Mouse (Mus musculus) forebrain, embryonic 15.5 days (tissue): ENCODE data around the gene Taf3. TPM values are rescaled to one million over a fixed set of nuclear protein-coding genes. Genes with fewer than 3 reads are reported as not detected.

Experiments used
- ATAC-seq: fragments of 200-750 bp; cut with Nextera tagmentation; replicated peaks from 2 replicates; pipeline ENCODE4 v1.8.0; 2017; ENCODE audit warnings: mild to moderate bottlenecking, moderate TSS enrichment, moderate library complexity
- H3K27ac ChIP-seq: fragments of 300-500 bp; sonication (generic); replicated peaks from 2 replicates; pipeline ENCODE4 v1.5.1; 2015; ENCODE audit warnings: mild to moderate bottlenecking, inconsistent platforms
- H3K27me3 ChIP-seq: fragments of 300-500 bp; sonication (generic); 2 replicates; pipeline ENCODE4 v1.6.1; 2015; ENCODE audit warnings: inconsistent platforms
- H3K36me3 ChIP-seq: fragments of 300-500 bp; sonication (generic); 2 replicates; pipeline ENCODE4 v1.6.1; 2015; ENCODE audit warnings: mild to moderate bottlenecking, inconsistent platforms
- H3K4me1 ChIP-seq: fragments of 300-500 bp; sonication (generic); 2 replicates; pipeline ENCODE4 v1.6.1; 2015; ENCODE audit warnings: inconsistent platforms
- H3K4me2 ChIP-seq: fragments of 300-500 bp; sonication (generic); replicated peaks from 2 replicates; pipeline ENCODE4 v1.6.1; 2015; ENCODE audit warnings: mild to moderate bottlenecking, inconsistent platforms
- H3K4me3 ChIP-seq: fragments of 300-500 bp; sonication (generic); 2 replicates; pipeline ENCODE4 v1.5.1; 2015; ENCODE audit warnings: mild to moderate bottlenecking, inconsistent platforms
- H3K9ac ChIP-seq: fragments of 300-500 bp; sonication (generic); replicated peaks from 2 replicates; pipeline ENCODE4 v1.6.1; 2015; ENCODE audit warnings: mild to moderate bottlenecking, inconsistent platforms
- H3K9me3 ChIP-seq: fragments of 300-500 bp; sonication (generic); 2 replicates; pipeline ENCODE4 v1.6.1; 2016; ENCODE audit warnings: inconsistent platforms
- WGBS: fragments of 180-500 bp; shearing (Covaris S2); methylation state at CpG from one replicate; pipeline ENCODE4 v1.1.7; 2015; ENCODE audit warnings: mixed read lengths; 5-methylcytosine and 5-hydroxymethylcytosine counted together
- polyA plus RNA-seq: library from polyadenylated mRNA; unstranded; fragments of >200 nt; fragmentation: Nextera tagmentation; extraction: Ambion mirVana; gene quantifications from 2 replicates; pipeline ENCODE4 v1.2.1, GENCODE M21; 2015

Taf3 gene
- polyA plus RNA-seq = 14.9 and 15.8 TPM in 2 replicates

DNA sequence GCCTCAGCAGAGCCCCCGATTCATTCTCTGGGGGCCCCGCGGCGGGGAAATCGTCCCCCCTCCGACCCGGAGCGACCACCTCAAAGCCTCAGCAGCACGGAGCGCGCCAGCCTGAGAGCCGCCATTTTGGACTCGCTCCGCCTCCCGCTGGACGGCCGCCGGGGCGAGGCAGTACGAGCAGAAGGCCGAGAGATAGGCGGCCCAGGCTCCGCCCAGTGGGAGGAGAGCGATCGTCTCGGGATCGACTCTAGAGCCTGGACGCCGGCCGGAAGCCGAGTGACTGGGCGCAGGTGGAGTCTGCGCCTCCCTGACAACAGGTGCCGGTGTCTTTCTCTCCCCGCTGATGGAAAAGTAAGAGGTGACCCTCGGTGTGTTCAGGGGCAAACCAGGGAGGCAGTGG is at the start of gene Taf3:
TSS of gene Taf3 (minus strand) at position 136 of the 400 bp plus-strand sequence.
- H3K36me3 ChIP-seq = no peaks in the 10 kb centered on the region
- peak within 1 kb of the TSS; percentile 70 for H3K9ac ChIP-seq
- peak; percentile 96 for ATAC-seq
- peaks cover 25% of the 10 kb centered on the region for H3K4me1 ChIP-seq
- H3K27ac ChIP-seq = peak within 1 kb of the TSS; percentile 64
- under 1% methylated on average over 36 of the region's 36 CpGs for WGBS
- no peaks in the 10 kb centered on the region for H3K27me3 ChIP-seq
- peak within 1 kb of the TSS; percentile 73 for H3K4me3 ChIP-seq
- H3K9me3 ChIP-seq = no peaks in the 10 kb centered on the region
- H3K4me2 ChIP-seq = peak within 1 kb of the TSS; percentile 73

DNA sequence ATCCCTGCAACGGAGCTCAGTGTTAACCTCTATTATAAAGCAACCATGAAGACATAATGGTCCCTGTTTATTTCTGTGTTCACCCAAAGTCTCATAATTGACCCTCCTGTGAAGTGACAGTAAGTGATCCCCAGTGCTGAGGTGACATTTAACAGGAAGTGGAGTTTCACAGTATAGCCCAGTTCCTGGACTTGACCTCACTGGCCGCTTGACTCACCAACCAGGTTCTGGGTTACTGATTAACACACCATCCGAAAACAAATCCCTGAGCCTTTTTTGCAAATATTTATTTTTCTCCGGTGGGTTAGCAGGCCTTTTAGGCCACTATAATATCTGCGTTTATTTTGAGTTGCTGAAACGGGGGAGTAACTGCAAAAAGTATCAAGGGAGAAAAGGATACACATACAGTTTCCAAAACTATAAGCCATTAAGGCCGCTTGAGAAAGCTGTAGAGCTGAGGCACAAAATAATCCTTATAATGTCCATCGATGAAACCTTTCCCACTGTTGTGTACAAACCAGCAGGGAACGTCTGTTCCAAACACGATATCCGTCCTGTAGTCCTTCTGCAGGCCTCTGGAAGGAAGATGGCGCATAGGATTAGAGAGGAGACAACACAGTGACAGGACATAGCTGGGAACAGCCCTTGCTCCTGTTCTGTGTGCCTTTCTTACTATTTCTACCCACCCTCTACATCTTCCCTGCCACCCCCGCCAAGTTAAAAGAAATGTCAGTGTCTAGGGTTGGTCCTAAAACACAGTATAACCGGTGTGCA is 46.1 kb upstream of the Taf3 start:
- no peaks in the 10 kb centered on the region for H3K27me3 ChIP-seq
- H3K4me2 ChIP-seq = no peak overlapping the region
- H3K4me3 ChIP-seq = no peak overlapping the region
- WGBS = 92% methylated on average over 14 of the region's 14 CpGs
- H3K9me3 ChIP-seq = no peaks in the 10 kb centered on the region
- ATAC-seq = no peak
- H3K4me1 ChIP-seq = no peaks in the 10 kb centered on the region
- peaks cover 40% of the 10 kb centered on the region for H3K36me3 ChIP-seq
- no peak overlapping the region for H3K27ac ChIP-seq
- H3K9ac ChIP-seq = no peak overlapping the region

DNA sequence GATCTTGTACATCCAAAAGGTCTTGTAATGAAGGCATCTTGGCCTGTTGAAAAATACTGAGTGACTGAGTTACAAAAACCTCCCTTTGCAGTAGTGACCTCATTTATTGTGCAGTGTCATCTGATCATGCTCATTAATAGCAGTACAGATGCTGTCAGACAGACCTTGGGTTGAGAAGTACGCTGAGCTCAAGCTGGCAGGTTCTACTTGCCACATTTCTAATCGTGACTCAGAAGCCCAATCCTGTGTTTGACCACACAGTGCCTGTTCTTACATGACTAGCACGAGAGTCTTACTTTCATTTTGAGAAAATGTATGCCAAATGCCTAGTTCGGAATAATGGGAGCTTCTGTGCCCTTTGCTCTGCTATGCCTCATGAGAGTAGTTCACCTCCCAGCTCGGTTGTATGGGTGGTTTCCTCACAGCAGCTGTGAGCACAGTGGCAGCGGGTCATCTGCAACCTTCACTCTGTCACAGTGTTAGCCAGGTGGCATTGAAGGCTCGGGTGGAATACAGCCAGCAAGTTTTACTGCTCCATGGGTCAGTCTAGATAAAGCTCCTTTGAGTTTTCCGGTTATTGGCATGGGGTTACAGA is 39.0 kb upstream of the Taf3 start:
- H3K9ac ChIP-seq = no peak overlapping the region
- peaks cover 11% of the 10 kb centered on the region for H3K4me1 ChIP-seq
- no peak overlapping the region for H3K4me3 ChIP-seq
- H3K9me3 ChIP-seq = no peaks in the 10 kb centered on the region
- H3K27me3 ChIP-seq = no peaks in the 10 kb centered on the region
- no peak overlapping the region for H3K27ac ChIP-seq
- H3K36me3 ChIP-seq = peaks cover 46% of the 10 kb centered on the region
- no peak overlapping the region for H3K4me2 ChIP-seq
- ATAC-seq = no peak
- WGBS = 86% methylated on average over 8 of the region's 8 CpGs

DNA sequence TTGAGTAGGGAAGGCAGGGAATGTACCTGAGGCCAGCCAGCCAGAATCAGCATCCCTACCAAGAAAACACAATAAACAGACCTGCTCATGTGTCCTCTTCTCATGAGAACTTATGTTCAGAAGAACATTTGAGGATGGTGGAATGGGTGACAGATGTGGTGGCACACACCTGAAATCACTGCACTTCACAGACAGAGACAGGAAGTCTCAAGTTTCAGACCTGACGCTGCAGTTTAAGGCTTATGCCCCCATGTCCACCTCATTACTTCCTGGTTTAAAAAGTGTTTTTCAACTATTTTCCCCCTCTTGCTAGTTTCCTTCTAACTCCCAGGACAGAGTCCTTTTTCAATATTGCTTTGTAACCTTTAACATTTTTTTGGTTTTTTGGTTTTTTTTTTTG is 34.3 kb upstream of the Taf3 start:
- Histone ChIP-seq H3K27ac (no peak overlapping the region), H3K27me3 (no peaks in the 10 kb centered on the region), H3K9ac (no peak overlapping the region), H3K4me2 (no peak overlapping the region), H3K9me3 (no peaks in the 10 kb centered on the region), H3K4me1 (peaks cover 38% of the 10 kb centered on the region), H3K4me3 (no peak overlapping the region), H3K36me3 (peaks cover 13% of the 10 kb centered on the region)
- no peak for ATAC-seq
- WGBS = 88% methylated on average over 1 of the region's 1 CpGs

DNA sequence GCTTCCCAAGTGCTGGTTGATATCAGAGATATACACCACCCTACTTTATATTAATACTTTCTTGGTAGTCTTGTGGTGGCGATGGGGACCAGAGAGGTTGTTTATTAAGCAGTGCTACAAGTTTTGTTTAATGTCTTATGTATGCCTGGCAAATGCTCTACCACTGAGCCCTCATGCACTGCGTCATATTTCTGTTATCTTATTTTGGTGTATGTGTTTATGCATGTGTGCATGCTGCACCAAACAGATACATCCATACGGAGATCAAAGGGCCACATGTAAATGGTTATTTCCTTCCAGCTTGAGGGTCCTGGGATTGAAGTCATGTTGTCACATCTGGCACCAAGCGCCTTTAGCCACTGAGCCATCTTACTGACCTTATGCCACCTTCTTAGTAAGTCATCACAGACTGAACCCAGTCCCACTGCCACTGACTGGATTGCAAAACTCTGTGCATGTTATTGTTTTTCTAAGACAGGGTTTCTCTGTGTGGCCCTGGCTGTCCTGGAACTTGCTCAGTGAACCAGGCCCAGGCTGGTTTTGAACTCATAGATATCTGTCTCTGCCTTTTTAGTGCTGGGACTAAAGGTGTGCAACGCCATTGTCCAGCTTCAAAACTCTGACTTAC is 33.2 kb upstream of the Taf3 start:
- Histone ChIP-seq H3K27ac (no peak overlapping the region), H3K9ac (peak overlapping the region; percentile 96), H3K4me1 (peaks cover 45% of the 10 kb centered on the region), H3K4me3 (peak overlapping the region; percentile 95), H3K9me3 (no peaks in the 10 kb centered on the region), H3K27me3 (no peaks in the 10 kb centered on the region), H3K36me3 (peaks cover 5% of the 10 kb centered on the region; the same call in 1 of the 2 replicates), H3K4me2 (peak overlapping the region; percentile 68)
- 92% methylated on average over 5 of the region's 5 CpGs for WGBS
- ATAC-seq = no peak

DNA sequence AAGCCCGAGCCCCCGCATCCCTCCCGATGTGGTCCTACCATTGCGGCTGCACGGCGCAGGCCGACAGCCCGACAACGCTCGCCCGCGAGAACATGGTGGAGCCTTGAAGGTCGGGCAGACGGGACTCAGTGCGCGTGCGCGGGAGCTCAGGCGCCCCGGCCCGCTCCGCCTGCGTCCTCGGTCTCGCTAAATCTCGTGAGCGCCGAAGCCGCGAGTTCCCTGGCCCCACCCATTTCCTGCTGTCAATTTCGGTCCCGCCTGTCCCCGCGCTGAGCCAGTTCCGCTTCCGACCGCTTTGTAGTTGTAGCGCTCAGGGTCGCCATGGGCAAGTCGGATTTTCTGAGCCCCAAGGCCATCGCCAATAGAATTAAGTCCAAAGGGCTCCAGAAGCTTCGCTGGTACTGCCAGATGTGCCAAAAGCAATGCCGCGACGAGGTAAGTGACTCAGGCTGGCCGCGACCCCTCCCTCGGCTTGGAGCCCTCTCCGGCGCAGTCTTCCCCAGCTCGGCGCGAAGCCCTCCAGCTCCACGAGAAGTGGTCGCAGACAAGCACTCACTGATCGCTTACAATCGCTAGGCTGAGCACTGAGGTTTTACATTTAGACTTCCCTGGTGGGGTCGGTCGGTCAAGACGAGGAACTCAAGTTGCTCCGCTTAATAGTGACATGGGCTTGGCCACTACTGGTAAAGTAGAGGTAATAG is 32.1 kb upstream of the Taf3 start, which contains the start of the genes Atp5c1 and Kin:
TSS of gene Atp5c1 (minus strand) at position 201 of the 701 bp plus-strand sequence.
TSS of gene Kin (plus strand) at position 284 of the 701 bp plus-strand sequence.
- Histone ChIP-seq H3K4me2 (peak within 1 kb of the TSS; percentile 68), H3K4me3 (peak within 1 kb of the TSS; percentile 95), H3K4me1 (peaks cover 45% of the 10 kb centered on the region), H3K9ac (peak within 1 kb of the TSS; percentile 96), H3K36me3 (no peaks in the 10 kb centered on the region), H3K27ac (peak within 1 kb of the TSS; percentile 90), H3K27me3 (no peaks in the 10 kb centered on the region), H3K9me3 (no peaks in the 10 kb centered on the region)
- WGBS = under 1% methylated on average over 61 of the region's 61 CpGs
- ATAC-seq = peak; percentile 98

DNA sequence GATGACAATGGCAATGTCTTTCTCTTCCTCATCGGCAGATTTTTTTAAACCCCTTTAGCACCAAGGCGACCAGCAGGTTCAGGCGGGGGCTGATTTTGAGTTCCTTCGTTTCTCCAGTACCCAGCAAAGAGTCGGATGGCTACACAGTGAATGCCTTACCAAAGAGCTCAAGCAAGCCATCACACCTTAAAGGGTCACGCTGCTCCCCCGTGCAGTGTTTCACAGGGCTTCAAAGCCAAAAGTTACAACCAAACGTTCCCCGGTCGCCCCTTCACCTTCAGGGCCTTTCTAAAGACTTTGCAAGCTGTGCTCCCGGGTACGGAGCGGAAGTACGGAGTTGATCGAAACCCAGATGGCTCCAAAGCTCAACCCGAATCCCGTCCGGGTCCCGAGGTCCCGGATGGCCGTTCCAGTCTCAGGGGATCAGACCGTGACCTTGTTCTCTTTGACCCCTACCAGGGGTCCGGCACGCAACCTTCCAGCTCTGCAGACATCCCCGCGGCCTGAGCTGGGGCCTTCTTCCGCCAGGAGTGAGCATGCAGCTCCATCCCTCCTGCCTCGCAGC is 31.4 kb upstream of the Taf3 start:
- no peaks in the 10 kb centered on the region for H3K36me3 ChIP-seq
- H3K9me3 ChIP-seq = no peaks in the 10 kb centered on the region
- H3K4me1 ChIP-seq = peaks cover 44% of the 10 kb centered on the region
- H3K27me3 ChIP-seq = no peaks in the 10 kb centered on the region
- H3K4me2 ChIP-seq = peak overlapping the region; percentile 51
- WGBS = 0% methylated on average over 28 of the region's 28 CpGs
- H3K4me3 ChIP-seq = peak overlapping the region; percentile 95
- ATAC-seq = no peak
- peak overlapping the region; percentile 90 for H3K27ac ChIP-seq
- peak overlapping the region; percentile 96 for H3K9ac ChIP-seq

DNA sequence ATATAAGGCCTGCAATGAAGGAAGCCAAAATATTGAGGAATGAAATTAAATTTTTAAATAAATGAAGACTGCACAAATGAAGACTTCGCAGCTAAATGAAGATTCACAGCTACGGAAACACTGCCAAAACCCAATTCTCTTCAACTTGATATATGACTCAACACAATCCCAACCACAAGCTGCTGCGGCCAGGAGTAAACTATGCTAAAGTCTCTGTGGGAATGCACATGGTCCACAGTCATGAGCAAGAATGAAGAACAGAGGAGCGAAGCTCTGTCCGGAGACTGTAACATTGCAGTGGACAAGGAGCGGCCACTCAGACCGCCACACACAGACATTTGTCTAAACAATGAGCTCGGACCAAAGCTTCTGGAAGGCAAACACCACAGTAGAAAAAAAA is 28.3 kb upstream of the Taf3 start:
- Histone ChIP-seq H3K27ac (no peak overlapping the region), H3K9me3 (no peaks in the 10 kb centered on the region), H3K4me2 (no peak overlapping the region), H3K4me3 (no peak overlapping the region), H3K36me3 (no peaks in the 10 kb centered on the region), H3K9ac (no peak overlapping the region), H3K4me1 (peaks cover 30% of the 10 kb centered on the region), H3K27me3 (no peaks in the 10 kb centered on the region)
- WGBS = 92% methylated on average over 8 of the region's 8 CpGs
- ATAC-seq = no peak

DNA sequence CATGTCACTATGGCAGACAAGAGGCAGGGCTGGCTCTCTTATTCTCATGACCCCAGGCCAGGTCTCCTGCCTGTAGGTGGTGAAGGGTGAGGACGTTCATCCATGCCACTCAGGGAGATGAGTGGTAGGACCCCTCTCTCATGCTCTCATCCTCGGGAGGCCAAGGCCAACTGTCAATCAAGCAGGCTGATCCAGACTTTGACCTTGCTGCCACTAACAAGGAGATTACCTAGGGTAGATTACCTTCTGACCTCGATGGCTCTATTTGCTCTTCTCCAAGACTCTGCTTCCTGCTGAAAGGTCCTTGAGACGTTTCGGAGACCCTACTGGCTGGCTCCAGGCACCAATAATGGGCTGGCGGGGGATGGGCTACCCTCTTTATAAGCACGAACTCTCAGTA is 26.1 kb upstream of the Taf3 start:
- no peaks in the 10 kb centered on the region for H3K27me3 ChIP-seq
- no peak overlapping the region for H3K4me3 ChIP-seq
- no peak for ATAC-seq
- no peaks in the 10 kb centered on the region for H3K9me3 ChIP-seq
- H3K9ac ChIP-seq = no peak overlapping the region
- 87% methylated on average over 7 of the region's 7 CpGs for WGBS
- no peak overlapping the region for H3K4me2 ChIP-seq
- no peak overlapping the region for H3K27ac ChIP-seq
- peaks cover 24% of the 10 kb centered on the region for H3K4me1 ChIP-seq
- no peaks in the 10 kb centered on the region for H3K36me3 ChIP-seq

DNA sequence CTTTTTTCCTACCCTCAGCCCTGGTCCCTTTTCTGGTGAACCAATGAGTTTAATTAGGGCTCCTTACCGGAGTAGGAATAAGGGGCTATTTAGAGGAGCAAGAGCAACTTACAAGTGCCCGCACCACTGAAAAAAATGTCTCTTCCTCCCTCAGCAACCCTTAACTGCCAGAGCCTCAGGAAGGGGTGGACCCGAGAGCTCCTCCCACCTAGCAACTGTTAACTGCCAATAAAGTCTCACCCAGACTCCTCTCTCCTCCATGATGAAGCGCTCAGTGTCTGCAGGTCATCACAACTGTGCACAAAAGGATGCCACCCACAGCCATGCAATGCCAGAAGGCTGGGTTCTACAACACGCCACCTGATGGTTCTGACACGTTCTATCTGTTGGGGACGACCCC is 23.4 kb upstream of the Taf3 start:
- Histone ChIP-seq H3K4me1 (peaks cover 2% of the 10 kb centered on the region), H3K9me3 (no peaks in the 10 kb centered on the region), H3K27me3 (no peaks in the 10 kb centered on the region), H3K9ac (no peak overlapping the region), H3K4me3 (no peak overlapping the region), H3K27ac (no peak overlapping the region), H3K36me3 (peaks cover 18% of the 10 kb centered on the region), H3K4me2 (no peak overlapping the region)
- WGBS = 93% methylated on average over 7 of the region's 7 CpGs
- no peak for ATAC-seq

DNA sequence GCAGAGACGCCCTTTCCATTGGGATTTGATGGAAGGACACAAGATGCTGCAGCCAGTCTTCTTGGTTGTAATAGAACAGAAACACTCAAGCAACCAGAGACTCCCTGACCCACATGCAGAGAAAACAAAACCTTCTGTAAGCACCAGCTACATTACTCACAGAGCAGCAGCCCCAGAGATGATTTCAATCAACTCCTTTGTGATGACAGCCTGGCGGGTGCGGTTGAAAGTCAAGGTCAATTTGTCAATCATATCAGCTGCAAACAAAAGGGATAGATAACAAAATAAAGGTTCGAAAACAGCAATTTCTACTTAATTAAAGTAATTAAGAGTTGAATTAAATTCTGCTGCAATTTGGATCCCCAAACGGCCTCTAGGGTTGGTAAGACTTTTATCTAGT is 10.4 kb upstream of the Taf3 start:
- 74% methylated on average over 5 of the region's 5 CpGs for WGBS
- no peak for ATAC-seq

More for the DNA sequence above, 10.4 kb upstream of the Taf3 start:
- Histone ChIP-seq H3K9me3 (no peaks in the 10 kb centered on the region), H3K27ac (no peak overlapping the region), H3K27me3 (no peaks in the 10 kb centered on the region), H3K4me1 (no peaks in the 10 kb centered on the region), H3K36me3 (peaks cover 82% of the 10 kb centered on the region), H3K9ac (no peak overlapping the region), H3K4me2 (no peak overlapping the region), H3K4me3 (no peak overlapping the region)
